Mouse (Mus musculus) ovary, postnatal 10 days (tissue): ENCODE data around the gene Cbx2.

Experiments used
- DNase-seq: peaks from one replicate; pipeline ENCODE4 v3.0.0; 2022; ENCODE audit warnings: low spot score

The Cbx2 gene

DNA sequence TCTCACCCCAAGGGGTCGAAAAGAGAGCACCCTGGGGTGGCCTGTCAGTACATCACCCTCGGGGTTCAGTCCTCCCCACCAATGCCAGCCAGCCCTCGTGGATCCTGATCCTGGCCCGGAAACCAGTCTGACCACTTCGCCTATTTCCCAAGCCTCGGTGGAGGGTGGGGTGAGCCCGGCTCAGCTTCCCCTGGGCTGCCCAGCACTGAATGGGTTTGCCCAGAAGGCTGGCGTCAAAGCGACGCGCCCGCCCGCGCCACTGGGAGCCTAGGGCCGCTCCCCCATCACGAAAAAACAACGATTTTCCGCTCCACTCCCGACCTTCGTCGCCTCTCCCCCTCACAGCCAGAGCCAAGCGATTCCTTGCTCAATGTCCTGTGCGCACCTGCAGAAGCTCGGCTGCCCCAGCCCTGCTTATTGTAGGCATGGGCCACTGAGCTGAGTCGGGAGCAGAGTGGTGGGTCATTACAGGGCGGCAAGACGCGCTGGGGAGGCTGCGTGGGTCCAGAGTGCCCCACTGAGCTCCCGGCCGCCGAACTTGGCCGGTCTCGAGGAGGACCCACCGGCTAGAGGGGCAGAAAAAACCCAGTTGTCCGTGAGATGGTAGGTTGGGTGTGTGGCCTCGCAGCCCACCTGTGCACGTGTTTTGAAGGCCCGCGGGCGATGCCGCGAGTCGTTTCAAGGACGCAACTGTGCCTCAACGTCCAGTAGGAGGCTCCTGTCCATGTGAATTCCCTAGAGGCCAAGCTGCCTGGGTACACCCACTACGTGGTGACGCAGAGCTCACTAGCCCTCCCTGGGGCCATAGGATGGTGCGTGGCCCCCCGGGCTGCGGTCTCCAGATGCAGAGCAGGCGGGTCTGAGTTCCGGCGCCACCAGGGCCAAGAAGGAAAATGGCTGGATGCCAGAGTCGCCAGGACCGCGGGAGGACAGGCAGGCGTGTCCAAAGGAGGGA lies 35.6 kb downstream of the Cbx2 start:
- no peak for DNase-seq

DNA sequence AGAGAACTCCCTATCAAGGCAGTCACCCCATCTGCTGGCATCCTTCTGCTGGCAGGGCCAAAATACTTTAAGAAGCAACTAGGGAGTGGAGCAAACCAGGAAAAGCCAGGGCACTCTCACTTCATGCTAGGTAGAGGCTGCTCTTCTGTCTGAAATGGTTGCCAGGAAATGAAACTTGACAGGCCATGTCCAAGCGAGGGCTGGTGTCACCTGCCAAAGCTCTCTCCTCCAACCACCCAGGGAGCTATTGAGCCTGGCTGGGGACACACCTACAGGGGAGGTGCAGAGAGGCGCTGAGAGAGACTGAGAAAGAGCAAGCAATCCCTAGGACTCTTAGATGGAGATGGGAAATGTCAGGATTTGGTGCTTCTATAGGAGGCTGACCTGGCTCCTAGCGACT lies 36.5 kb downstream of the Cbx2 start:
- no peak for DNase-seq

DNA sequence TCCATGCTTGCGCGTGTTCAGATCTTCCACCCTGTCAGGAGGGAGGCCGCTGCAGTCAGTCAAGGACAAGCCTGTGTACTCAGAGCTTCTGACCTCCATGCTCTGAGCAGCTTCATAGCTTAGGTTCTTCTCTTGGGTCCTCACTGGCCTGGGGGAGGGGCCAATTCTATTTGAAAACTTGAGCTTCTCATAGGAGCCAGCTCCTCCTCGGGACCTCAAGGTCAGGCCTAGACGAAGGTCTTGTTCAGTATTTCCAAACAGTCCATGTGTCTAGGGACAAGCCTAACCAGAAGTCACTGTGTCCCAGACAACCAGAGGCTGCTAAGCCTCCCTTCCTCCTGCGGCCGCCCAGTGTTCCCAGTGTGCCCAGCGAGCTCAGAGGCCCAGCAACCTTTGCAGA lies 44.1 kb downstream of the Cbx2 start:
- DNase-seq: no peak

DNA sequence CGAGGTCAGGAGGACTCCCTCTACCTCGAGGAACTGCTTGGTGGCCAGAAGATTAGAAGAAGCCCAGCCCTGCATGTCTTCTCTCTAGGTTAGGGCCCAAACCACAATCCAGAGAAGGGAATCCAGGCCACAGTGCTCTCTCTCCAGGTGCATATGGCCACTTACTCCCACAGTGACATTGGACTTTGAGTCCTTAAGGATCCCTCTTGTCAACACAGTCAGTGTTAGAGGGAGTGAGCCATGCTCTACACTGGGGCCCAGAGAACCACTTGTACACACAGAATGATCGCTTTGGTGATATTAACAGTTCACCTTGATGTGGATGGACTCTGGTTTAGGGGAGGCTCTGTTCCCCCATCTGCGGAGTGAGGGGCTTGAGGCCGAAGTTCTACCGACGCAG lies 49.5 kb downstream of the Cbx2 start:
- DNase-seq: no peak

GRCm38 (mm10) chr11:119072986-119073385 lies 50.2 kb downstream of the Cbx2 start:
- no peak for DNase-seq

DNA sequence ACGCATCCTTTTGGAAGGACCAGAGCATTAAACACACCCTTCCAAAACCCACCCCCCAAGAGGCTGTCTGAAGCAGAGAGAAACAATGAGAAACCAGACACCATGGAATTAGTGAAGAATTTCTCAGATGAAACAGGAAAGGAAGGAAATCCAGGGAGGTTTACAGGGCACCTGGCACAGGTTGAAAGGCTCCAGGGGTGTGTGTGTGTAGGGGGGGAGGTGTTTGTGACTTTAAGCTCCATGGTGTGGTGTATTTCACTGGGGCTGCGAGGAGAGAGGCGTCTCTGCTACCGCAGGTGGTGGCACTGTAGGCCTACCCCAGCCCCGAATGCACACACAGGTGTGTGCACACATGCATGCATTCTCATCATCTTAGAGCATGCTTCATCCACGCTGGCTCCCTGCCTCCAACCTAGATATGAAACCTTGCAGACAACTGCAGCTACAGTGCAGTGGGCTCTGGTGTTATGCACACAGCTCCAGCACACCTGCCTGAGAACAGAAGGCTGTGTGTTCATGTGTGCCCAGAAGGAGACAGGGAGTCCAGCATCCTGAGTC lies 51.2 kb downstream of the Cbx2 start:
- no peak for DNase-seq

DNA sequence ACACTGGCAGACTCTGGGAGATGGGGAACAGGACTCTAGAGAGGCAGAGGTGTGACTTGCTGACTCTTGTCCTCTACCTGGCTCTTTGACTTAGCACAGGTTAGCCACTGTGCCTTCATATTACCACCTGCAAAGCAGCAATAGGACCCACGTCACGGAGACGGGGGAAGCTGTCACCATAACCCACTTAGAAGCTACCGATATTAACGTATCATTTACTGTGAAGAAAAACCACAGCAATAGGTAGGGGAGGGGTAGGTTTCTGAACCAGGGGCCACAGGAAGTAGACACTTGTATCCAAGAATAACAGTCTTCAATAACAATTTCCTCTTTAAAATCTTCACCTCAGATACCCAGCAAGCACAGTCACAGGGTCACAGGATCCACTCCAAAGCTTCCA lies 53.0 kb downstream of the Cbx2 start:
- no peak for DNase-seq

DNA sequence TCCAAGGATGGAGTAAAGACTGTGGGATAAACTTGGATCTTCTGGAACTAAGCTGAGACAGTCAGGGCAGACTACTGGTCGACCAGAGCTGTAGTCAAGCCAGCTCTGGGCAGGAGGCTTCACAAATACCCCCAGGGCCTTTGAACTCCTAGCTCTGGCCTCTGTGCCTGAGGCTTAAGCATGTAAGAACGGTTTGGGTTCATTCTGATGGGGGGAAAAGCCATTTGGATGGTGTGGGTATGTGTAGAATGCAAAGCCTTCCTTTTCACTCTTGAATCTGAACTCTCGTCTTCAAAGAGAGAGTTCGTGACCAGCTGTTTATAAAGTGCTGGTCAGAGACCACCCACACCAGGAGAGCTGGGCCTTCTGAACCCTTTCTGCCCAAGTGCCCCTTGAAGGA lies 55.0 kb downstream of the Cbx2 start:
- DNase-seq: no peak

DNA sequence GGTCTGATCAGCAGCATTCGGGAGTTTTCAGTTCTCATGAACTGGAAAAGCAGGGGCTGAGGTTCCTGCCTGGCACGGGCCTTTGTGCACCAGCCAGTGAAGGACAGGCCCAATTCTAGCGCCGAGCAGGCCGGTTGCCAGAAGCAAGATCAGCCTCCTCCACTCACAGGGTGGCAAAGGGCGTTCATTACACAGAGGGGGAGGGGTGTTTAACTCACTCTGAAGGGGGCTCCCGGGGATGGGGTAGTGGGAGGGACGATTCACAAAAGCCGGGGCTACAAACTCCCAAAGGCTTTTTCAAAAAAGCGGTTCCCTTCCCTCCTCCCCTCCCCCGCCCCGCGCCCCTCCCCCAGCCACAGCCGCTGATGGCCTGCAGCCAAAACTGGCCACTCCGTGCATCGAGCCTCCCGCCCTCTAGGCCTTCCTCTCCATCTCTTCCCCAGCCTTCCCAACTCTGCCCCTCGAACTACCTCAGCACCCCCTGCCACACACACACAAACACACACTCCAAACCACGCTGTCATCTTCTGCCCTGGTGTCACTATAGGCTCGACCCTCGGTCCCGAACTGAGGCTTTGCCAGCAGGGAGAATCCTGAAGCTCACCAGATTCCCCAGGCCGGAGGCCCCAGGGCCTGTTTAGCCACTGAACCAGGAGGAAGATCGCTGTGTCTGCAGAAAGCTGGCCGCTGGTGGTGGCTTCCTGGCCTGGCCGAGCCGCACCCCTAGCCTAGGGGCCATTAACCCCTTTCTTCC lies 56.1 kb downstream of the Cbx2 start:
- DNase-seq: no peak

- DNase-seq: no peak
Observed at GRCm38 (mm10) chr11:119079445-119079837, 56.7 kb downstream of the Cbx2 start.

DNA sequence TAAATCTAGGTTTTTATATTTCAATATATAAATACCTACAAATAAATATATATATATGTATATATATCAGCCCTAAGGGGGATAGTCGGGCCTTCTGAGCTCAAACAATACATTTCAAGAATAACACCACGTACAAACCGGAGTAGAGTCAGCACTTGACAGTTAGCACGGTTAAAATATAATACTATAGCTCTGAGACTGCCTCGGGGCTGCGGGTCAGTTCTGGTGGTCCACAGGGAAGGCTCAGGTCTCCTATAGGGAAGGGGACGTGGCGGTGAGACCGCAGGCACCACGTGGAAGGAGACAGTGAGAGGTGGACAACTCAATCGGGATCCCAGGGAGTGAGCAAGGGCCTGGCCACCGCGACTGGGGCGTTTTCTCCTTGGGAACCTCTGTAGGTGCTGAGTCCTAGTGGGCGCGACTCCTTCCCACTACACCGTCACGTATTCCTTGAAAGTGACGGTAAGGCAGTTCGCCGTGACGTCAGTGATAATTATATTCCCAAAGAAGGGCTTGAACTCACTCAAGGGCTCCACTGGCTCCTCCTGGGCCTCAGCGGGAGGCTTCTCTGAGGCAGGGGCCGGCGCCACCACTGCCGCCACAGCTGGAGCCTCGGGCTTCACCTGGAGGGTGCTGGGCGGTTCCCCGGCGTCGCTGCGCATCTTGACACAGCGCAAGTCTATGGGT lies 57.8 kb downstream of the Cbx2 start:
- DNase-seq: no peak
